Mouse (Mus musculus) ZHBTc4 (cell line): ENCODE data around the gene Ptms.

ENCODE experiments used
- DNase-seq: peaks from one replicate; pipeline ENCODE4 v3.0.0-alpha.2; 2011; ENCODE audit warnings: low read depth, low spot score

Gene Ptms

GRCm38 (mm10) chr6:124930754-124931524, 11.0 kb upstream of the Ptms start, which contains the start of gene Mlf2:
Gene Mlf2 (plus strand): TSS chr6:124931386.
- DNase-seq, result peak; percentile 99

GRCm38 (mm10) chr6:124930231-124930630, 10.3 kb upstream of the Ptms start:
- no peak for DNase-seq

- DNase-seq, result no peak
Observed at GRCm38 (mm10) chr6:124925941-124926340, 6.0 kb upstream of the Ptms start.

GRCm38 (mm10) chr6:124925173-124925793, 5.4 kb upstream of the Ptms start:
- DNase-seq, result no peak

- no peak for DNase-seq
Observed at GRCm38 (mm10) chr6:124921539-124921938, 1.6 kb upstream of the Ptms start.

- DNase-seq, result no peak
Observed at GRCm38 (mm10) chr6:124920318-124921085, 599 bp upstream of the Ptms start.

- DNase-seq, result no peak
Observed at GRCm38 (mm10) chr6:124918890-124919627, 844 bp downstream of the Ptms start.

- DNase-seq, result no peak
Observed at GRCm38 (mm10) chr6:124918331-124918690, 1.6 kb downstream of the Ptms start.

- DNase-seq, result peak; percentile 96
Observed at GRCm38 (mm10) chr6:124917518-124918330, 2.2 kb downstream of the Ptms start.

- peak; percentile 86 for DNase-seq
Observed at GRCm38 (mm10) chr6:124916695-124917517, 3.0 kb downstream of the Ptms start.

GRCm38 (mm10) chr6:124915942-124916694, 3.8 kb downstream of the Ptms start:
- DNase-seq, result no peak

- DNase-seq, result peak; percentile 72
Observed at GRCm38 (mm10) chr6:124915160-124915941, 4.6 kb downstream of the Ptms start.

GRCm38 (mm10) chr6:124914511-124914910, 5.4 kb downstream of the Ptms start:
- no peak for DNase-seq

GRCm38 (mm10) chr6:124913721-124914285, 6.1 kb downstream of the Ptms start:
- DNase-seq, result no peak

- no peak for DNase-seq
Observed at GRCm38 (mm10) chr6:124913214-124913613, 6.7 kb downstream of the Ptms start.

GRCm38 (mm10) chr6:124911533-124912218, 8.2 kb downstream of the Ptms start, which contains the start of gene Lag3:
Gene Lag3 (minus strand): TSS chr6:124911705.
- no peak for DNase-seq

GRCm38 (mm10) chr6:124910032-124910431, 9.9 kb downstream of the Ptms start:
- peak; percentile 84 for DNase-seq
